ENCODE assay signal across 10 mouse cellular contexts in genomic region chr4:141552484-141552883, GRCm38 (mm10). TPM values are rescaled to one million over a fixed set of nuclear protein-coding genes. Genes with fewer than 3 reads are reported as not detected.
DNase-seq lines count a peak whose midpoint lies in the region; ATAC-seq and TF ChIP-seq lines count a peak whose summit lies in the region.
"Had no signal": no experiment of that assay in that cellular context is flagged by ENCODE, and none has a peak within 500 bp of the region (broad histone marks: within the 10 kb centered on the region; RNA-seq: fewer than 3 reads in every experiment).

No protein-coding gene starts in this region.

- no peak for DNase-seq in forebrain, postnatal 0 days
- DNase-seq in forebrain, embryonic 11.5 days (ENCODE audit: low spot score): no peak
- no peak for DNase-seq in adipocyte (ENCODE audit: low spot score)
- DNase-seq in left cerebral cortex, postnatal 14 days (ENCODE audit: low spot score in 2 of 2): no peak
- no peak for DNase-seq in left cerebral cortex, adult 18-20 months (ENCODE audit: low spot score in 2 of 2)
- DNase-seq: cerebellum, adult 11 months; lung, adult 18-20 months had no signal

- no peak overlapping the region for H3K27ac ChIP-seq in forebrain, postnatal 0 days (ENCODE audit: low read depth, low read length)
- no peak overlapping the region for H3K27ac ChIP-seq in forebrain, embryonic 11.5 days (ENCODE audit: low read depth, low read length)
- peak overlapping the region; percentile 44 for H3K27ac ChIP-seq in embryonic fibroblast, embryonic 13.5 days (ENCODE audit: insufficient read depth, low read length)
- H3K27ac ChIP-seq in liver, embryonic 15.5 days (replicated peaks): peak overlapping the region; percentile 45; the same call in 1 of the 2 replicates

- 0 out of 2 replicates have a peak, but pooled peaks cover 7% of the 10 kb centered on the region for H3K4me1 ChIP-seq in forebrain, postnatal 0 days (ENCODE audit: insufficient read depth)
- no peaks in the 10 kb centered on the region for H3K4me1 ChIP-seq in forebrain, embryonic 11.5 days (replicated peaks; ENCODE audit: control insufficient read depth, insufficient read depth, low read length)
- H3K4me1 ChIP-seq in embryonic fibroblast, embryonic 13.5 days (ENCODE audit: control insufficient read depth, insufficient read depth, low read length): peaks cover 2% of the 10 kb centered on the region; the same call in 1 of the 2 replicates
- H3K4me1 ChIP-seq in liver, embryonic 15.5 days (replicated peaks): peaks cover 25% of the 10 kb centered on the region

- H3K4me3 ChIP-seq in forebrain, postnatal 0 days (ENCODE audit: low read depth, low read length): no peak overlapping the region
- H3K4me3 ChIP-seq in forebrain, embryonic 11.5 days (ENCODE audit: low read depth, low read length): no peak overlapping the region
- peak overlapping the region; percentile 15; the same call in 1 of the 2 replicates for H3K4me3 ChIP-seq in embryonic fibroblast, embryonic 13.5 days (ENCODE audit: insufficient read depth, low read length)
- H3K4me3 ChIP-seq in liver, embryonic 15.5 days (replicated peaks): no peak overlapping the region

- H3K27me3 ChIP-seq in forebrain, postnatal 0 days (ENCODE audit: insufficient read depth, low read length): no peaks in the 10 kb centered on the region
- no peaks in the 10 kb centered on the region for H3K27me3 ChIP-seq in forebrain, embryonic 11.5 days (ENCODE audit: control insufficient read depth, insufficient read depth, low read length)
- H3K27me3 ChIP-seq in liver, embryonic 15.5 days: no peaks in the 10 kb centered on the region

- H3K9me3 ChIP-seq in forebrain, postnatal 0 days (ENCODE audit: low read length): no peaks in the 10 kb centered on the region
- no peaks in the 10 kb centered on the region for H3K9me3 ChIP-seq in forebrain, embryonic 11.5 days (ENCODE audit: control insufficient read depth, low read length)
- no peaks in the 10 kb centered on the region for H3K9me3 ChIP-seq in liver, embryonic 15.5 days (replicated peaks)

- peak; percentile 40; the same call in 1 of the 2 replicates for ATAC-seq in forebrain, postnatal 0 days
- ATAC-seq in forebrain, embryonic 11.5 days (replicated peaks; ENCODE audit: low FRiP score): no peak
- ATAC-seq in CD4-positive, CD25-positive, alpha-beta regulatory T cell, adult 4 months: peak; percentile 99
- ATAC-seq in liver, embryonic 15.5 days (ENCODE audit: insufficient read depth): 0 out of 2 replicates have a peak, but pooled peaks have one; percentile 55

- H3K4me2 ChIP-seq in forebrain, postnatal 0 days (ENCODE audit: low read depth): no peak overlapping the region
- no peak overlapping the region for H3K4me2 ChIP-seq in forebrain, embryonic 11.5 days (ENCODE audit: low read depth, low read length, severe bottlenecking)
- H3K4me2 ChIP-seq in liver, embryonic 15.5 days: no peak overlapping the region; the same call in 1 of the 2 replicates

- TF ChIP-seq CTCF in forebrain, postnatal 0 days (IDR thresholded peaks at IDR 0.05; ENCODE audit: low read depth): no peak
- TF ChIP-seq CTCF in embryonic fibroblast, embryonic 13.5 days (IDR thresholded peaks at IDR 0.05; ENCODE audit: borderline replicate concordance, insufficient read depth, low read length): no peak

- peak; percentile 57 for TF ChIP-seq POLR2A in embryonic fibroblast, embryonic 13.5 days (IDR thresholded peaks at IDR 0.05; ENCODE audit: low read depth, low read length)

- no peaks in the 10 kb centered on the region for H3K36me3 ChIP-seq in forebrain, postnatal 0 days (ENCODE audit: insufficient read depth)
- no peaks in the 10 kb centered on the region for H3K36me3 ChIP-seq in forebrain, embryonic 11.5 days (ENCODE audit: control insufficient read depth, insufficient read depth, low read length)
- no peaks in the 10 kb centered on the region for H3K36me3 ChIP-seq in liver, embryonic 15.5 days (replicated peaks)

- H3K9ac ChIP-seq in forebrain, postnatal 0 days: no peak overlapping the region
- no peak overlapping the region for H3K9ac ChIP-seq in forebrain, embryonic 11.5 days (ENCODE audit: low read length)
- no peak overlapping the region for H3K9ac ChIP-seq in liver, embryonic 15.5 days

- WGBS in forebrain, postnatal 0 days: 58% methylated on average over 2 of the region's 2 CpGs
- WGBS in forebrain, embryonic 11.5 days: 58% methylated on average over 2 of the region's 2 CpGs
- 4% methylated on average over 2 of the region's 2 CpGs for WGBS in liver, embryonic 15.5 days (ENCODE audit: insufficient replicate concordance)

- intact Hi-C loops in left cerebral cortex, postnatal 14 days (cut with DNase I): no loop called here

RNA-seq across cellular contexts. Expression of gene Spen, which starts 14.1 kb away (rescaled TPM):
- total RNA-seq in forebrain, postnatal 0 days (2014; rRNA removed): 21.7 and 24.7 TPM in 2 replicates
- polyA plus RNA-seq in forebrain, postnatal 0 days (2015; fragmentation: Nextera tagmentation; extraction: Ambion mirVana): 6.0 and 10.7 TPM in 2 replicates
- 17.1 and 19.2 TPM in 2 replicates for polyA plus RNA-seq in forebrain, embryonic 11.5 days (2014; fragmentation: Nextera tagmentation; extraction: Ambion mirVana)
- 10 to 100 TPM; 12.1 to 18.5 TPM for polyA plus RNA-seq in CD4-positive, CD25-positive, alpha-beta regulatory T cell, adult 4 months (2017; shearing (Covaris generic))
- polyA plus RNA-seq in embryonic fibroblast, embryonic 13.5 days (2011; ENCODE audit: insufficient read length, low read depth, missing spikeins): 20.7 and 21.2 TPM in 2 replicates
- 4.7 and 5.6 TPM in 2 replicates for polyA plus RNA-seq in liver, embryonic 15.5 days (2015; fragmentation: Nextera tagmentation; extraction: Ambion mirVana)
- 10 to 100 TPM; 49.5 to 58.6 TPM for total RNA-seq in left cerebral cortex, postnatal 14 days (2021)
- total RNA-seq in left cerebral cortex, adult 18-20 months (2021): 10 to 100 TPM; 58.4 to 60.6 TPM

RNA-seq across cellular contexts. Expression of gene Fblim1, which starts 53.4 kb away (rescaled TPM):
- total RNA-seq in forebrain, postnatal 0 days (2014; rRNA removed): 20.8 and 22.3 TPM in 2 replicates
- polyA plus RNA-seq in forebrain, postnatal 0 days (2015; fragmentation: Nextera tagmentation; extraction: Ambion mirVana): 24.9 and 26.1 TPM in 2 replicates
- 21.4 and 24.8 TPM in 2 replicates for polyA plus RNA-seq in forebrain, embryonic 11.5 days (2014; fragmentation: Nextera tagmentation; extraction: Ambion mirVana)
- polyA plus RNA-seq in CD4-positive, CD25-positive, alpha-beta regulatory T cell, adult 4 months (2017; shearing (Covaris generic)): under 1 TPM in 1 of 2 experiments, not detected in 1; 0.13 TPM
- 72.4 and 90.1 TPM in 2 replicates for polyA plus RNA-seq in embryonic fibroblast, embryonic 13.5 days (2011; ENCODE audit: insufficient read length, low read depth, missing spikeins)
- 1.7 and 1.9 TPM in 2 replicates for polyA plus RNA-seq in liver, embryonic 15.5 days (2015; fragmentation: Nextera tagmentation; extraction: Ambion mirVana)
- 1 to 10 TPM; 1.2 to 1.3 TPM for total RNA-seq in left cerebral cortex, postnatal 14 days (2021)
- total RNA-seq in left cerebral cortex, adult 18-20 months (2021): 1 to 10 TPM; 1.4 to 1.6 TPM

Comparison
In these comparisons a context has a peak if more than half of its experiments do, and no peak if none do; other contexts are left out.
1. H3K27ac ChIP-seq: peak in embryonic fibroblast, embryonic 13.5 days (single experiment) and liver, embryonic 15.5 days (single experiment); none in forebrain, postnatal 0 days (single experiment) and forebrain, embryonic 11.5 days (single experiment).